Mouse (Mus musculus) midbrain, embryonic 14.5 days (tissue): ENCODE results near the gene Crym. TPM values are rescaled to one million over a fixed set of nuclear protein-coding genes. Genes with fewer than 3 reads are reported as not detected.

ENCODE experiments used
- ATAC-seq: fragments of 200-750 bp; cut with Nextera tagmentation; 2 replicates; pipeline ENCODE4 v1.8.0; 2017; ENCODE audit warnings: moderate number of reproducible peaks, moderate library complexity; ENCODE audit not compliant: low FRiP score, low TSS enrichment
- DNase-seq: peaks from one replicate; pipeline ENCODE4 v3.0.0-alpha.2; 2015
- H3K27ac ChIP-seq: fragments of 300-500 bp; sonication (generic); replicated peaks from 2 replicates; pipeline ENCODE4 v1.5.1; 2014; ENCODE audit warnings: mild to moderate bottlenecking, low read depth, low read length, moderate library complexity
- H3K27me3 ChIP-seq: fragments of 300-500 bp; sonication (generic); 2 replicates; pipeline ENCODE4 v1.6.1; 2014; ENCODE audit warnings: low read length, control low read depth, mixed read lengths; ENCODE audit not compliant: control insufficient read depth, insufficient read depth
- H3K36me3 ChIP-seq: fragments of 300-500 bp; sonication (generic); 2 replicates; pipeline ENCODE4 v1.6.1; 2014; ENCODE audit warnings: low read length, control low read depth; ENCODE audit not compliant: control insufficient read depth, insufficient read depth
- H3K4me1 ChIP-seq: fragments of 300-500 bp; sonication (generic); 2 replicates; pipeline ENCODE4 v1.6.1; 2014; ENCODE audit warnings: mild to moderate bottlenecking, antibody characterized with exemption, low read length, control low read depth; ENCODE audit not compliant: control insufficient read depth, insufficient read depth
- H3K4me2 ChIP-seq: fragments of 300-500 bp; sonication (generic); 2 replicates; pipeline ENCODE4 v1.6.1; 2014; ENCODE audit warnings: mild to moderate bottlenecking, low read length, moderate library complexity
- H3K4me3 ChIP-seq: fragments of 300-500 bp; sonication (generic); replicated peaks from 2 replicates; pipeline ENCODE4 v1.5.1; 2014; ENCODE audit warnings: low read depth, low read length
- H3K9ac ChIP-seq: fragments of 300-500 bp; sonication (generic); replicated peaks from 2 replicates; pipeline ENCODE4 v1.6.1; 2014; ENCODE audit warnings: mild to moderate bottlenecking, low read length, moderate library complexity
- H3K9me3 ChIP-seq: fragments of 300-500 bp; sonication (generic); 2 replicates; pipeline ENCODE4 v1.6.1; 2016; ENCODE audit warnings: low read length, control low read depth, mixed read lengths; ENCODE audit not compliant: control insufficient read depth
- WGBS: fragments of 180-500 bp; shearing (Covaris S2); extraction: QIAGEN DNeasy Blood & Tissue Kit; methylation state at CpG from one replicate; pipeline ENCODE4 v1.1.7; 2014; 5-methylcytosine and 5-hydroxymethylcytosine counted together
- polyA plus RNA-seq: library from polyadenylated mRNA; unstranded; fragments of >200 nt; fragmentation: Nextera tagmentation; extraction: Ambion mirVana; gene quantifications from 2 replicates; pipeline ENCODE4 v1.2.1, GENCODE M21; 2014

Gene Crym
- polyA plus RNA-seq, 1 experiment from 2014 or later: 30.3 TPM

DNA sequence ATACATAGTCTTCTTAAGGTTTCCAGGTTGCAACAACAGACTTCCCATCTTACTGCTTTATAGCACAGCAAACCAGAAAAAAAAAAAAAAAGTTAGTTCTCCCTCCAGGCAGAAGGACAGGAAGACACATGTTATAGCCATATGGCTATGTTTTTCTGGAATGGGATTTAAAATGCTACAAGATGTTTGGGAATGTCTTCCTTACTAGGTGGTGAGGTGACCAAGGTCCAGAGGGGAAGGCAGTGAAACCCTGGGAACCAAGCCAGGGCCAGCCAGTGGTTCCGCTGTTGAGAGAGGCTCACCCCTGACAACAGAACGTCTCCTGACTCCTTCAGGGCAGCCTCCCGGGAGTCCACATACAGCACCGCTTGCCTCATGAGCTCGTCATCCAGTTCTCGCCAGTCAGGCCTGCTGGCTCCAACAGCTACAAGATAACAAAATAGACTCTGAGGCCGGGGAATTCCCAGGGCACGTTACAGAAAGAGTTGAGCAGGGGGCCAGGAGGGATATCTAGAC, 11.7 kb downstream of the Crym start:
- Histone ChIP-seq H3K4me1 (no peaks in the 10 kb centered on the region), H3K27me3 (no peaks in the 10 kb centered on the region), H3K36me3 (no peaks in the 10 kb centered on the region), H3K4me3 (no peak overlapping the region), H3K9ac (no peak overlapping the region), H3K9me3 (no peaks in the 10 kb centered on the region), H3K4me2 (no peak overlapping the region), H3K27ac (no peak overlapping the region)
- ATAC-seq: no peak
- WGBS: 68% methylated on average over 8 of the region's 8 CpGs
- DNase-seq: no peak

- no peak for ATAC-seq
- Histone ChIP-seq H3K4me1 (no peaks in the 10 kb centered on the region), H3K4me3 (no peak overlapping the region), H3K36me3 (no peaks in the 10 kb centered on the region), H3K27me3 (no peaks in the 10 kb centered on the region), H3K27ac (no peak overlapping the region), H3K9me3 (no peaks in the 10 kb centered on the region), H3K4me2 (no peak overlapping the region), H3K9ac (no peak overlapping the region)
- WGBS: 76% methylated on average over 8 of the region's 8 CpGs
- no peak for DNase-seq
These were observed 12.4 kb downstream of the Crym start for GRCm38 (mm10) chr7:120189369-120190149.

DNA sequence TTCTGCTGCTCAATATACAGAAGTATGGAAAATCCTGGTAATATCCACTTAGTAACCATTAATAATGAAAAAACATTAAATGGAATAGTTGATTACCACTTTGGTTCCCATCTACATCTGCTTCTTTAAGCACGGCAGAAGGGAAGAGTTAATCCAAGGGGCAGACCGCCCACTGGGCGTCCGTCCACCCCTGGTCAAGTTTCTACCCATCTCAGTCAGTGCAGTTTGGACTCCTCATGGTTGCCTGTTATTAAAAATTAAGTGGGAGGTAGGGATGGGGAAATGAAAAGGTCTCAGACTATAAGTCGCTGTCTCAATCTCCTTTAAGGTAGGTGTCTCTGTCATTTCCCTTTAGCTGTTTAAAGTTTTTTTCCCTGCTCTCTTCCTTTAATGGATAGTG, 13.0 kb downstream of the Crym start:
- H3K9me3 ChIP-seq: no peaks in the 10 kb centered on the region
- no peaks in the 10 kb centered on the region for H3K4me1 ChIP-seq
- H3K4me2 ChIP-seq: no peak overlapping the region
- no peak overlapping the region for H3K4me3 ChIP-seq
- 87% methylated on average over 5 of the region's 5 CpGs for WGBS
- ATAC-seq: no peak
- no peak overlapping the region for H3K27ac ChIP-seq
- no peaks in the 10 kb centered on the region for H3K27me3 ChIP-seq
- no peaks in the 10 kb centered on the region for H3K36me3 ChIP-seq
- no peak overlapping the region for H3K9ac ChIP-seq
- DNase-seq: no peak

- no peaks in the 10 kb centered on the region for H3K4me1 ChIP-seq
- ATAC-seq: no peak
- H3K9me3 ChIP-seq: no peaks in the 10 kb centered on the region
These were observed 19.0 kb downstream of the Crym start for GRCm38 (mm10) chr7:120182891-120183290.

DNA sequence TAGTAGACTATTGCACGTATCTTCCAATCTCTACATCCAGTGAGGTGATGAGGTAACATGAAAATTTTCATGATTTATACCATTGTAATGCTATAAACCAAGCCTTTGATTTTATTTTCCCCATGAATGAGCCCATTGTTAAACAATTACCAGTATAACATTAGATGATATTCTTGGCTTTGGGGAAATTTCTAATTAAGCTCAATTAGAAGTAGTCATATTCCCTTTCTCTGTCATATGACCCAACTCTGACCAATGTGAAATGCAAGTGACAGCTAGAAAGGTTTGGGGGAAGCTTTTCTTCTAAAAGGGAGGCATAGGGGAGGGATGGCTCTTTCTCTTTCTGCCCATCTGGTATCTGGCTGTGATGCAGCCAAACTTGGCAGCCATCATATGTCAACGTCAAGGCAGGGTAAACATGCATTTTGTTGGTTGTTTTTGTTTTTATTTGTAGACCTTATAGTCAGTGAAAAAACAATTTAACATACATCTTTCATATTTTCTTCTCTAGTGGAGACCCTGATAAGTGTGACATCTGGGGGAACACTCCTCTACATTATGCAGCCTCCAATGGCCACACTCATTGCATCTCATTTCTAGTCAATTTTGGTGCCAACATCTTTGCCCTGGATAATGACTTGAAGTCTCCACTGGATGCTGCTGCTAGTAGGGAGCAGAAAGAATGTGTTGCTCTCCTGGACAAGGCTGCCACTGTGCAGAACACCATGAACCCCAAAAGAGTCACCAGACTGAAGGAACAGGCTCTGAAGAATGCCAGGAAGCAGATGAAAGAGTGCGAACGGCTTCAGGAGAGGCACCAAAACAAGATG, 20.3 kb downstream of the Crym start:
- H3K9ac ChIP-seq: no peak overlapping the region
- no peak overlapping the region for H3K4me2 ChIP-seq
- no peaks in the 10 kb centered on the region for H3K36me3 ChIP-seq
- DNase-seq (no peak), ATAC-seq (no peak)
- 93% methylated on average over 4 of the region's 4 CpGs for WGBS
- no peak overlapping the region for H3K4me3 ChIP-seq
- H3K9me3 ChIP-seq: no peaks in the 10 kb centered on the region
- no peaks in the 10 kb centered on the region for H3K27me3 ChIP-seq
- H3K4me1 ChIP-seq: no peaks in the 10 kb centered on the region
- H3K27ac ChIP-seq: no peak overlapping the region

More at GRCm38 (mm10) chr7:120182891-120183290, 19.0 kb downstream of the Crym start:
- H3K4me2 ChIP-seq: no peak overlapping the region
- no peaks in the 10 kb centered on the region for H3K36me3 ChIP-seq
- no peak for DNase-seq
- H3K27me3 ChIP-seq: no peaks in the 10 kb centered on the region
- no peak overlapping the region for H3K9ac ChIP-seq
- H3K27ac ChIP-seq: no peak overlapping the region
- H3K4me3 ChIP-seq: no peak overlapping the region

DNA sequence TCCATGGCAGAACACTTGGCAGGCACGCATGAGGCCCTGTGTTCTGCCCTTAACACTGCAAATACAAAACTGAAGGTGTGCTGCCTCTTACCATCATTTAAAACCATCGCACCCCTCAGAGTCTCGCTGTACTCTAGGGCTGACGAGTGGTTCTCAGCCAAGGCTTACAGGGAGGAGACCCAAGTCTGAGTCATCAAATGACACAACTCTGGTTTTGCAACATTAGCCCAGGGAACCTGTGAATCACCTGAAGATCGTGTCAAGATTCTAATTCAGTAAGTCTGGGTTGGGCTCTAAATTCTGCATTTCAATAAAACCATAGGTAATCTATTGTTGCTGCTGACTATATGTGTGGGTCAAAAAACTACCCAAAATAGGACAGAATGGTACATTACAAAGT, 21.4 kb downstream of the Crym start:
- WGBS: 88% methylated on average over 5 of the region's 5 CpGs
- H3K4me3 ChIP-seq: no peak overlapping the region
- no peaks in the 10 kb centered on the region for H3K36me3 ChIP-seq
- no peak overlapping the region for H3K9ac ChIP-seq
- no peaks in the 10 kb centered on the region for H3K4me1 ChIP-seq
- no peaks in the 10 kb centered on the region for H3K27me3 ChIP-seq
- ATAC-seq: no peak
- H3K27ac ChIP-seq: no peak overlapping the region
- H3K4me2 ChIP-seq: no peak overlapping the region
- DNase-seq: no peak
- no peaks in the 10 kb centered on the region for H3K9me3 ChIP-seq

GRCm38 (mm10) chr7:120178935-120179334, 23.0 kb downstream of the Crym start:
- ATAC-seq: no peak
- no peak overlapping the region for H3K9ac ChIP-seq
- DNase-seq: peak; percentile 29
- no peaks in the 10 kb centered on the region for H3K9me3 ChIP-seq
- WGBS: 26% methylated on average over 2 of the region's 2 CpGs
- H3K27ac ChIP-seq: no peak overlapping the region
- H3K27me3 ChIP-seq: no peaks in the 10 kb centered on the region
- H3K4me1 ChIP-seq: no peaks in the 10 kb centered on the region
- no peaks in the 10 kb centered on the region for H3K36me3 ChIP-seq
- no peak overlapping the region for H3K4me2 ChIP-seq
- H3K4me3 ChIP-seq: no peak overlapping the region

DNA sequence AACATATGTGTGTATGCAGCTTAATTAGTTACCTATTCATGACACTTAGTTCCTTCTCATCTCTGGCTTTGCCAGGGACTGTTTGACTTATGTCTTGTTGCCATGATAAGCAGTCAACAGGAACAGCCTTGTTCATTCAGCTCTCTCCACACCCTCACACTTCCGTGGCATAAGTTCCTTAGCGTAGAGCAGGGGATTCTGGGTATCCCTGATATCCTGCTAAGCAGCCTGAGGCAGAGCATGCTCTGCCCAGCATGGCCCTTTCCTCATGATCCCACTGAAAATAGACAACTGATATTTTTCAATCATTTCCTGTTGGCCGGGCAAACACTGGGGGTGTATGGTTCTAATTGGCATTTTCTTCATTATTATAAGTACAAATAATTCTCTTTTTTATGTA, 24.3 kb downstream of the Crym start:
- Histone ChIP-seq H3K4me3 (no peak overlapping the region), H3K4me2 (no peak overlapping the region), H3K27ac (no peak overlapping the region), H3K27me3 (no peaks in the 10 kb centered on the region), H3K4me1 (no peaks in the 10 kb centered on the region), H3K9ac (no peak overlapping the region), H3K9me3 (no peaks in the 10 kb centered on the region), H3K36me3 (no peaks in the 10 kb centered on the region)
- no peak for DNase-seq
- 81% methylated on average over 3 of the region's 3 CpGs for WGBS
- ATAC-seq: no peak
